Comparison of ENCODE assay signal across 8 mouse cellular contexts in genomic region chr5:111409412-111410044, GRCm38 (mm10). TPM values are rescaled to one million over a fixed set of nuclear protein-coding genes. Genes with fewer than 3 reads are reported as not detected.
DNase-seq lines count a peak whose midpoint lies in the region; ATAC-seq and TF ChIP-seq lines count a peak whose summit lies in the region.

No protein-coding gene starts in this region.

- H3K9me3 ChIP-seq in hindbrain, embryonic 10.5 days = no peaks in the 10 kb centered on the region
- no peaks in the 10 kb centered on the region for H3K9me3 ChIP-seq in hindbrain, embryonic 13.5 days
- H3K9me3 ChIP-seq in E14TG2a.4 (ENCODE audit: low read length) = no peaks in the 10 kb centered on the region
- no peaks in the 10 kb centered on the region for H3K9me3 ChIP-seq in embryonic facial prominence, embryonic 12.5 days
- no peaks in the 10 kb centered on the region for H3K9me3 ChIP-seq in liver, postnatal 0 days (ENCODE audit: low read length)

- peaks cover 19% of the 10 kb centered on the region; the same call in 1 of the 2 replicates for H3K27me3 ChIP-seq in hindbrain, embryonic 10.5 days (ENCODE audit: insufficient read depth, poor library complexity, severe bottlenecking)
- peaks cover 31% of the 10 kb centered on the region for H3K27me3 ChIP-seq in hindbrain, embryonic 13.5 days
- H3K27me3 ChIP-seq in E14TG2a.4 (ENCODE audit: insufficient read depth, low read length) = peaks cover 50% of the 10 kb centered on the region
- no peaks in the 10 kb centered on the region for H3K27me3 ChIP-seq in embryonic facial prominence, embryonic 12.5 days
- 0 out of 2 replicates have a peak, but pooled peaks cover 3% of the 10 kb centered on the region for H3K27me3 ChIP-seq in liver, postnatal 0 days (ENCODE audit: insufficient read depth, low read length)

- no peak overlapping the region for H3K4me2 ChIP-seq in hindbrain, embryonic 13.5 days
- peak overlapping the region; percentile 30; the same call in 1 of the 2 replicates for H3K4me2 ChIP-seq in embryonic facial prominence, embryonic 12.5 days (replicated peaks)
- H3K4me2 ChIP-seq in liver, postnatal 0 days (ENCODE audit: low read depth, low read length) = no peak overlapping the region

- no peak for ATAC-seq in hindbrain, embryonic 13.5 days (ENCODE audit: low FRiP score)
- no peak for ATAC-seq in embryonic facial prominence, embryonic 12.5 days (ENCODE audit: insufficient number of reproducible peaks, insufficient read depth, low FRiP score, low TSS enrichment)
- ATAC-seq in liver, postnatal 0 days = no peak
- no peak for ATAC-seq in megakaryocyte, adult 5-6 weeks (ENCODE audit: poor library complexity, severe bottlenecking)

- WGBS in hindbrain, embryonic 10.5 days = 38% methylated on average over 1 of the region's 1 CpGs
- 31% methylated on average over 1 of the region's 1 CpGs for WGBS in hindbrain, embryonic 13.5 days
- 13% methylated on average over 1 of the region's 1 CpGs for WGBS in embryonic facial prominence, embryonic 12.5 days
- 5% methylated on average over 1 of the region's 1 CpGs for WGBS in liver, postnatal 0 days (ENCODE audit: insufficient replicate concordance)

- no peak overlapping the region for H3K4me3 ChIP-seq in hindbrain, embryonic 10.5 days
- H3K4me3 ChIP-seq in hindbrain, embryonic 13.5 days = no peak overlapping the region
- H3K4me3 ChIP-seq in E14TG2a.4 (replicated peaks; ENCODE audit: low read length) = no peak overlapping the region
- no peak overlapping the region for H3K4me3 ChIP-seq in embryonic facial prominence, embryonic 12.5 days
- H3K4me3 ChIP-seq in liver, postnatal 0 days (ENCODE audit: low read depth, low read length) = no peak overlapping the region

- peak; percentile 40 for DNase-seq in hindbrain, embryonic 10.5 days (ENCODE audit: low spot score)
- DNase-seq in liver, postnatal 0 days = no peak
- DNase-seq in ovary, adult 18-20 months (ENCODE audit: low spot score) = no peak
- no peak for DNase-seq in adrenal gland, adult 18-20 months (ENCODE audit: low spot score in 2 of 2)

- H3K9ac ChIP-seq in hindbrain, embryonic 13.5 days = no peak overlapping the region
- H3K9ac ChIP-seq in embryonic facial prominence, embryonic 12.5 days = no peak overlapping the region; the same call in 1 of the 2 replicates
- no peak overlapping the region for H3K9ac ChIP-seq in liver, postnatal 0 days (replicated peaks)

- H3K4me1 ChIP-seq in hindbrain, embryonic 10.5 days (replicated peaks) = peaks cover 41% of the 10 kb centered on the region
- H3K4me1 ChIP-seq in hindbrain, embryonic 13.5 days (replicated peaks) = peaks cover 32% of the 10 kb centered on the region
- peaks cover 18% of the 10 kb centered on the region for H3K4me1 ChIP-seq in E14TG2a.4 (replicated peaks; ENCODE audit: low read depth, low read length)
- H3K4me1 ChIP-seq in embryonic facial prominence, embryonic 12.5 days = peaks cover 37% of the 10 kb centered on the region
- 0 out of 2 replicates have a peak, but pooled peaks cover 2% of the 10 kb centered on the region for H3K4me1 ChIP-seq in liver, postnatal 0 days (ENCODE audit: insufficient read depth)

- 0 out of 2 replicates have a peak overlapping the region, but pooled peaks have one; percentile 74 for H3K27ac ChIP-seq in hindbrain, embryonic 10.5 days
- no peak overlapping the region; the same call in 1 of the 2 replicates for H3K27ac ChIP-seq in hindbrain, embryonic 13.5 days
- peak overlapping the region; percentile 93 for H3K27ac ChIP-seq in embryonic facial prominence, embryonic 12.5 days
- H3K27ac ChIP-seq in liver, postnatal 0 days (ENCODE audit: low read depth) = no peak overlapping the region

- no peaks in the 10 kb centered on the region for H3K36me3 ChIP-seq in hindbrain, embryonic 10.5 days
- H3K36me3 ChIP-seq in hindbrain, embryonic 13.5 days = no peaks in the 10 kb centered on the region
- no peaks in the 10 kb centered on the region for H3K36me3 ChIP-seq in E14TG2a.4 (ENCODE audit: insufficient read depth, low read length)
- H3K36me3 ChIP-seq in embryonic facial prominence, embryonic 12.5 days = no peaks in the 10 kb centered on the region
- no peaks in the 10 kb centered on the region for H3K36me3 ChIP-seq in liver, postnatal 0 days (replicated peaks; ENCODE audit: insufficient read depth, low read length)

- TF ChIP-seq EP300 in liver, postnatal 0 days (IDR thresholded peaks at IDR 0.05; ENCODE audit: low read depth) = no peak

- peak; percentile 37 for TF ChIP-seq CTCF in E14TG2a.4 (conservative IDR thresholded peaks at IDR 0.05; ENCODE audit: low read length)
- peak; percentile 64 for TF ChIP-seq CTCF in liver, postnatal 0 days (IDR thresholded peaks at IDR 0.05; ENCODE audit: low read depth)

RNA-seq across cellular contexts. Expression of gene Mn1, which starts 7.6 kb away (rescaled TPM):
- 55.9 and 65.1 TPM in 2 replicates for polyA plus RNA-seq in hindbrain, embryonic 10.5 days (2016; fragmentation: Nextera tagmentation; extraction: Ambion mirVana)
- 46.7 and 49.2 TPM in 2 replicates for polyA plus RNA-seq in hindbrain, embryonic 13.5 days (2015; fragmentation: Nextera tagmentation; extraction: Ambion mirVana)
- 57.8 and 58.3 TPM in 2 replicates for polyA plus RNA-seq in embryonic facial prominence, embryonic 12.5 days (2016; fragmentation: Nextera tagmentation; extraction: Ambion mirVana)
- polyA plus RNA-seq in liver, postnatal 0 days (2015; fragmentation: Nextera tagmentation; extraction: Ambion mirVana) = 1.00 and 1.4 TPM in 2 replicates
- total RNA-seq in megakaryocyte, adult 5-6 weeks (2015) = 0.27 TPM in 1 of 2 replicates, not detected in the other
- 0.12 and 0.15 TPM in 2 replicates for total RNA-seq in megakaryocyte, adult 5-6 weeks (2017)
- total RNA-seq in adrenal gland, adult 18-20 months (2021) = 1 to 10 TPM; 3.9 to 4.9 TPM

Comparison
In these comparisons a context has a peak if more than half of its experiments do, and no peak if none do; other contexts are left out.
1. H3K27ac ChIP-seq: peak in hindbrain, embryonic 10.5 days (single experiment) and embryonic facial prominence, embryonic 12.5 days (single experiment); none in hindbrain, embryonic 13.5 days (single experiment) and liver, postnatal 0 days (single experiment).
2. RNA of gene Mn1, which starts 7.6 kb away (polyA plus RNA-seq): 55.9 to 65.1 TPM in hindbrain, embryonic 10.5 days, 57.8 to 58.3 TPM in embryonic facial prominence, embryonic 12.5 days and 46.7 to 49.2 TPM in hindbrain, embryonic 13.5 days; 1.00 to 1.4 TPM in liver, postnatal 0 days; every median in the first group is over 10 times any median in the second.